Mouse (Mus musculus): Measurements from ENCODE around the gene Glrx2. TPM values are rescaled to one million over a fixed set of nuclear protein-coding genes. Genes with fewer than 3 reads are reported as not detected.

Gene Glrx2
- polyA plus RNA-seq, 1 experiment from 2014 or later = 98.7 TPM

DNA sequence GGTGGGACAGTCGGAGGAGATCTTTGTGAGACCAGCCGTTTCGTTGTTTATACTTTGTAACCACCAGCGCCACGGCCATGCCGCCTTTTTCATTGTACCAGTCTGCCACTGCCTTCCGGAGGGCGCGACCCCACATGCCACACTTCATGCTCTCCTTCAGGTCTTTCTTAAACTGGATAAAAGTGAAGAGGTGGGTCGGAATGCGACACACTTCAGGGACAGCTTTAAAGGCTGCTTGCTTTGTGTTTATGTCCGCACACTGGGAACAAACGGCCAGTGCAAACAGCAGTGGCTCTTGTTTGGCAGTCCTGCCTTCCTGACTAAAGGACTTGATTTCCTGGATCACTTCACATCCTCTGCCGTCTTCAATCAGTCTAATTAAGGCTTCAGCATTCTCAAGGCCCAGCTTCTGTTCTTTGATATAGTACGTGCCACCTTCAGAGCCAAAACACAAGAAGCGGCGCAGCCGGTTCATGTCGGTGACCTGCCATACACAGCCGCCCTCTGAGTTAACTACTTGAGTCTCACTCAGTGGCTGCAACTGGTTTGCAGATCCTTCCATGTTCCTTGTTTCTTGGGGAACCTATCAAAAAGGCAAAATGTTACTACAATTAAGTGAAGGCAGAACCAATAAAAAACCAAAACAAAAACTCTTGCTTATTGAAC lies 54.4 kb downstream of the Glrx2 start:
- no peak overlapping the region for H3K9ac ChIP-seq (replicated peaks; ENCODE audit: low read depth, low read length)

GRCm38 (mm10) chr1:143773082-143773481 lies 56.9 kb downstream of the Glrx2 start:
- Histone ChIP-seq H3K36me3 (ENCODE audit: control insufficient read depth, insufficient read depth, low read length) (peaks cover 16% of the 10 kb centered on the region), H3K4me2 (ENCODE audit: low read depth, low read length) (no peak overlapping the region), H3K27me3 (ENCODE audit: control insufficient read depth, insufficient read depth, low read length) (no peaks in the 10 kb centered on the region), H3K4me1 (ENCODE audit: control insufficient read depth, insufficient read depth, low read length) (peaks cover 17% of the 10 kb centered on the region), H3K4me3 (ENCODE audit: low read depth, low read length) (no peak overlapping the region), H3K27ac (ENCODE audit: low read depth, low read length) (no peak overlapping the region), H3K9ac (replicated peaks; ENCODE audit: low read depth, low read length) (no peak overlapping the region), H3K9me3 (ENCODE audit: control insufficient read depth, low read length) (no peaks in the 10 kb centered on the region)
- no peak for ATAC-seq (ENCODE audit: low read depth)
- 84% methylated on average over 7 of the region's 7 CpGs for WGBS

More for the DNA sequence above, 54.4 kb downstream of the Glrx2 start:
- no peak overlapping the region for H3K27ac ChIP-seq (ENCODE audit: low read depth, low read length)
- ATAC-seq (ENCODE audit: low read depth) = 0 out of 2 replicates have a peak, but pooled peaks have one; percentile 19
- no peak overlapping the region for H3K4me2 ChIP-seq (ENCODE audit: low read depth, low read length)
- no peak overlapping the region for H3K4me3 ChIP-seq (ENCODE audit: low read depth, low read length)
- peaks cover 25% of the 10 kb centered on the region for H3K36me3 ChIP-seq (ENCODE audit: control insufficient read depth, insufficient read depth, low read length)
- H3K4me1 ChIP-seq (ENCODE audit: control insufficient read depth, insufficient read depth, low read length) = peaks cover 12% of the 10 kb centered on the region
- WGBS = 61% methylated on average over 20 of the region's 20 CpGs
- no peaks in the 10 kb centered on the region for H3K9me3 ChIP-seq (ENCODE audit: control insufficient read depth, low read length)
- no peaks in the 10 kb centered on the region for H3K27me3 ChIP-seq (ENCODE audit: control insufficient read depth, insufficient read depth, low read length)

GRCm38 (mm10) chr1:143773909-143774308 lies 57.8 kb downstream of the Glrx2 start:
- peaks cover 13% of the 10 kb centered on the region for H3K36me3 ChIP-seq (ENCODE audit: control insufficient read depth, insufficient read depth, low read length)
- no peaks in the 10 kb centered on the region for H3K9me3 ChIP-seq (ENCODE audit: control insufficient read depth, low read length)
- H3K4me3 ChIP-seq (ENCODE audit: low read depth, low read length) = no peak overlapping the region
- no peak for ATAC-seq (ENCODE audit: low read depth)
- no peak overlapping the region for H3K4me2 ChIP-seq (ENCODE audit: low read depth, low read length)
- H3K27ac ChIP-seq (ENCODE audit: low read depth, low read length) = no peak overlapping the region
- H3K27me3 ChIP-seq (ENCODE audit: control insufficient read depth, insufficient read depth, low read length) = no peaks in the 10 kb centered on the region
- no peak overlapping the region for H3K9ac ChIP-seq (replicated peaks; ENCODE audit: low read depth, low read length)
- H3K4me1 ChIP-seq (ENCODE audit: control insufficient read depth, insufficient read depth, low read length) = peaks cover 25% of the 10 kb centered on the region
- 77% methylated on average over 6 of the region's 6 CpGs for WGBS

- under 1% methylated on average over 79 of the region's 84 CpGs for WGBS
- Histone ChIP-seq H3K4me3 (ENCODE audit: low read depth, low read length) (peak within 1 kb of the TSS; percentile 92), H3K27me3 (ENCODE audit: control insufficient read depth, insufficient read depth, low read length) (no peaks in the 10 kb centered on the region), H3K4me1 (ENCODE audit: control insufficient read depth, insufficient read depth, low read length) (peaks cover 25% of the 10 kb centered on the region), H3K9ac (replicated peaks; ENCODE audit: low read depth, low read length) (peak within 1 kb of the TSS; percentile 78), H3K36me3 (ENCODE audit: control insufficient read depth, insufficient read depth, low read length) (no peaks in the 10 kb centered on the region), H3K4me2 (ENCODE audit: low read depth, low read length) (peak within 1 kb of the TSS; percentile 92), H3K9me3 (ENCODE audit: control insufficient read depth, low read length) (no peaks in the 10 kb centered on the region), H3K27ac (ENCODE audit: low read depth, low read length) (peak within 1 kb of the TSS; percentile 81)
- peak; percentile 95 for ATAC-seq (ENCODE audit: low read depth)
Measured at GRCm38 (mm10) chr1:143776446-143777411, 60.6 kb downstream of the Glrx2 start, which contains the start of the genes Trove2 and Uchl5. Gene Trove2 (minus strand): TSS chr1:143777068. Gene Uchl5 (plus strand): TSS chr1:143777272.

- peaks cover 25% of the 10 kb centered on the region for H3K4me1 ChIP-seq (ENCODE audit: control insufficient read depth, insufficient read depth, low read length)
- H3K36me3 ChIP-seq (ENCODE audit: control insufficient read depth, insufficient read depth, low read length) = no peaks in the 10 kb centered on the region
- under 1% methylated on average over 29 of the region's 39 CpGs for WGBS
- ATAC-seq (ENCODE audit: low read depth) = peak; percentile 61
- peak overlapping the region; percentile 70 for H3K9ac ChIP-seq (replicated peaks; ENCODE audit: low read depth, low read length)
- peak overlapping the region; percentile 92 for H3K4me3 ChIP-seq (ENCODE audit: low read depth, low read length)
- H3K4me2 ChIP-seq (ENCODE audit: low read depth, low read length) = peak overlapping the region; percentile 92
- H3K27me3 ChIP-seq (ENCODE audit: control insufficient read depth, insufficient read depth, low read length) = no peaks in the 10 kb centered on the region
- no peaks in the 10 kb centered on the region for H3K9me3 ChIP-seq (ENCODE audit: control insufficient read depth, low read length)
- H3K27ac ChIP-seq (ENCODE audit: low read depth, low read length) = peak overlapping the region; percentile 79
Measured at GRCm38 (mm10) chr1:143777558-143778218, 61.5 kb downstream of the Glrx2 start.

DNA sequence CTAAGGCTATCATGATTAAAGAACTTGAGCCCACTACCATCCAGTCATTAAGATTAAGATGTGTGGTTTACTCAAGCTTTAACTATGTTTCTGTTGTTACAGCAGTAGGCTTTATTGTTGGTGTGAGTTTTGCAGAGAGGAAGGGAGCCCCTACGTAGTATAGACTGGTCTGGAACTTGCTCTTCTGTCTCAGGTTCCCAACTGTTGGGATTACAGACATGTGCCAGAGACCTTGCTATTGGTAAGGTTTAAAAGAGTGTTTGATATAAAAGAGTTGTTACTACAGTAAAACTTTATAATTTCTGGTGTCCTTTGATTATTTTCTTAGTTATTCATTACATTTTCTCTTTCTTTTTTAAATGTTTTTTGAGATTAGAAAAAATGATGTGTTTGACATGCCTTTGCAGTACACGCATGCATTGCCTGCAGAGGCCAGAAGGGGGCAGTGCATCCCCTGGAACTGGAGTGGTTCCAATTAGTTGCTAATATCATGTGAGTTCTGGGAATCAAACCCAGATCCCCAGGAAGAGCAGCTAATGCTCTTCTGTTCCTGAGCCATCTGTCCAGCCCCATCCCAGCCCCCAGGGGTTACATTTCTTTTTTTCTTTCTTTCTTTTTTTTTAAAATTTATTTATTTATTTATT lies 72.6 kb downstream of the Glrx2 start:
- Histone ChIP-seq H3K9me3 (ENCODE audit: control insufficient read depth, low read length) (no peaks in the 10 kb centered on the region), H3K27me3 (ENCODE audit: control insufficient read depth, insufficient read depth, low read length) (no peaks in the 10 kb centered on the region), H3K36me3 (ENCODE audit: control insufficient read depth, insufficient read depth, low read length) (no peaks in the 10 kb centered on the region), H3K9ac (replicated peaks; ENCODE audit: low read depth, low read length) (no peak overlapping the region), H3K4me3 (ENCODE audit: low read depth, low read length) (no peak overlapping the region), H3K4me1 (ENCODE audit: control insufficient read depth, insufficient read depth, low read length) (no peaks in the 10 kb centered on the region), H3K27ac (ENCODE audit: low read depth, low read length) (no peak overlapping the region), H3K4me2 (ENCODE audit: low read depth, low read length) (no peak overlapping the region)
- ATAC-seq (ENCODE audit: low read depth) = no peak
- 77% methylated on average over 2 of the region's 2 CpGs for WGBS

Other genes with a start within 250 kb of the Glrx2 start
- gene B3galt2, start 75.7 kb upstream of the Glrx2 start, polyA plus RNA-seq (2014; fragmentation: Nextera tagmentation; extraction: Ambion mirVana) = 10.1 and 12.3 TPM in 2 replicates
- 15.7 and 17.1 TPM in 2 replicates for gene Cdc73, start 13.4 kb upstream of the Glrx2 start, polyA plus RNA-seq (2014; fragmentation: Nextera tagmentation; extraction: Ambion mirVana)
- gene Trove2, start 60.7 kb downstream of the Glrx2 start, polyA plus RNA-seq (2014; fragmentation: Nextera tagmentation; extraction: Ambion mirVana) = 25.4 and 33.9 TPM in 2 replicates
- gene Uchl5, start 60.9 kb downstream of the Glrx2 start, polyA plus RNA-seq (2014; fragmentation: Nextera tagmentation; extraction: Ambion mirVana) = 53.1 and 57.8 TPM in 2 replicates